Mouse (Mus musculus): Measurements from ENCODE around the gene Usp32. TPM values are rescaled to one million over a fixed set of nuclear protein-coding genes. Genes with fewer than 3 reads are reported as not detected.

The Usp32 gene
- polyA plus RNA-seq, 2 experiments: 14.4 to 25.6 TPM

DNA sequence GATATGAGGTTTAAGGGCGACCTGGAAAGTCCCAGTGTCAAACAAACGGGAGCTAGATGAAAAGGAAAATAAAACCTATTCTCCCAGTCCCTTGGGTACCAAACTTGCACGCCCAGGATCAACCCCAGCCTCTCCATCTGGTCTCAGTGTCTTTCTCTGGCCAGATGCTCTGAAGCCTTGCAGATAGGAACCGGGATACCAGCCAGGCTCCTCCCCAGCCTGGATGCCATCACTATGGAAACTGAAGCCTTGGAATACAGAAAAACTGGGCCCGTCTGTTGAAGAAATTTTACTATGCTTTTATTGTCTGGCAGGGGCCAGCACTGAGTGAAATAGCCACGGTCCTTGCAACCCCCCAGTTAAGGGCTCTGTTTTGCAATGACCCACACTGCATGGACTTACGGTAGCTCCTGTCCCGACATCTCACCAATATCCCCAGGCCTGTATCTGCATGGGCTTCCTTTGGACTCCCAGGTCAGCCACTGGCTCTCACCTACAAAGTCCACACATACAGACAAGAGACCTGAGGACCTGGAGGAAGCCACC is 200.4 kb downstream of the Usp32 start:
- TF ChIP-seq EP300 (IDR thresholded peaks at IDR 0.05; ENCODE audit: low read depth) (no peak), CTCF (IDR thresholded peaks at IDR 0.05; ENCODE audit: low read depth) (no peak)
- ATAC-seq (ENCODE audit: insufficient read depth) (no peak), DNase-seq (ENCODE audit: low read depth in 3 of 3, low spot score in 3 of 3) (no peak)
- 52% methylated on average over 8 of the region's 8 CpGs for WGBS (ENCODE audit: insufficient replicate concordance)
- H3K4me1 ChIP-seq (replicated peaks; ENCODE audit: control insufficient read depth in 2 of 2, insufficient read depth in 2 of 2, low read length in 1 of 2): no peaks in the 10 kb centered on the region
- H3K9me3 ChIP-seq (ENCODE audit: control insufficient read depth, low read length): no peaks in the 10 kb centered on the region
- no peaks in the 10 kb centered on the region for H3K36me3 ChIP-seq (replicated peaks; ENCODE audit: control insufficient read depth, insufficient read depth, low read depth)
- H3K27ac ChIP-seq: no peak overlapping the region
- H3K27me3 ChIP-seq (ENCODE audit: control insufficient read depth, insufficient read depth, low read length): no peaks in the 10 kb centered on the region; the same call in none of the 2 replicates
- no peak overlapping the region for H3K4me2 ChIP-seq (ENCODE audit: low read depth)
- H3K4me3 ChIP-seq (ENCODE audit: insufficient read depth in 1 of 2, low read depth in 2 of 2, low read length in 2 of 2): no peak overlapping the region
- no peak overlapping the region for H3K9ac ChIP-seq (replicated peaks)

Other genes with a start within 250 kb of the Usp32 start
- 15.6 and 19.0 TPM in 2 replicates for gene Znhit3, start 223.8 kb downstream of the Usp32 start, polyA plus RNA-seq (2012; rRNA removed)
- 47.9 and 49.8 TPM in 2 replicates for gene Znhit3, start 223.8 kb downstream of the Usp32 start, polyA plus RNA-seq (2014; fragmentation: Nextera tagmentation; extraction: Ambion mirVana)
- 0.10 and 0.11 TPM in 2 replicates for gene Car4, start 182.4 kb downstream of the Usp32 start, polyA plus RNA-seq (2012; rRNA removed)
- gene Car4, start 182.4 kb downstream of the Usp32 start, polyA plus RNA-seq (2014; fragmentation: Nextera tagmentation; extraction: Ambion mirVana): 0.43 and 0.51 TPM in 2 replicates
- gene 1700125H20Rik, start 30.2 kb upstream of the Usp32 start, polyA plus RNA-seq (2012; rRNA removed): not detected in 2 replicates
- 0.25 TPM in 1 of 2 replicates, not detected in the other for gene 1700125H20Rik, start 30.2 kb upstream of the Usp32 start, polyA plus RNA-seq (2014; fragmentation: Nextera tagmentation; extraction: Ambion mirVana)
- 5.7 and 7.3 TPM in 2 replicates for gene Appbp2, start 95.0 kb upstream of the Usp32 start, polyA plus RNA-seq (2012; rRNA removed)
- 12.2 and 13.8 TPM in 2 replicates for gene Appbp2, start 95.0 kb upstream of the Usp32 start, polyA plus RNA-seq (2014; fragmentation: Nextera tagmentation; extraction: Ambion mirVana)
- 8.1 and 12.5 TPM in 2 replicates for gene Ppm1d, start 171.1 kb upstream of the Usp32 start, polyA plus RNA-seq (2012; rRNA removed)
- 21.9 and 23.5 TPM in 2 replicates for gene Ppm1d, start 171.1 kb upstream of the Usp32 start, polyA plus RNA-seq (2014; fragmentation: Nextera tagmentation; extraction: Ambion mirVana)
- 6.9 and 7.2 TPM in 2 replicates for gene Bcas3, start 213.0 kb upstream of the Usp32 start, polyA plus RNA-seq (2012; rRNA removed)
- gene Bcas3, start 213.0 kb upstream of the Usp32 start, polyA plus RNA-seq (2014; fragmentation: Nextera tagmentation; extraction: Ambion mirVana): 16.9 and 17.5 TPM in 2 replicates

Data from liver, embryonic 14.5 days (tissue).